Mouse (Mus musculus): ENCODE measurements at regions not wholly inside any gene's neighbourhood (a gene's known extent, or its start where the extent isn't known, plus 50 kb on each side); places are given as distances from the start of the nearest gene placed in this dataset.

- DNase-seq (ENCODE audit: low spot score) = no peak
- Histone ChIP-seq H3K27me3 (ENCODE audit: insufficient read depth, low read length) (no peaks in the 10 kb centered on the region), H3K9me3 (ENCODE audit: low read length) (no peaks in the 10 kb centered on the region), H3K36me3 (ENCODE audit: insufficient read depth, low read length) (no peaks in the 10 kb centered on the region), H3K9ac (replicated peaks; ENCODE audit: low read length, poor library complexity, severe bottlenecking) (no peak overlapping the region), H3K4me2 (ENCODE audit: low read depth, low read length, poor library complexity, severe bottlenecking) (no peak overlapping the region), H3K4me1 (ENCODE audit: insufficient read depth, low read length) (no peaks in the 10 kb centered on the region), H3K27ac (ENCODE audit: low read depth, low read length) (no peak overlapping the region), H3K4me3 (ENCODE audit: low read depth, low read length) (no peak overlapping the region)
- no peak for ATAC-seq (ENCODE audit: low FRiP score)
- 72% methylated on average over 5 of the region's 5 CpGs for WGBS
- no peak for TF ChIP-seq CTCF (IDR thresholded peaks at IDR 0.05)
Observed at GRCm38 (mm10) chr2:79552481-79552880, 82.7 kb upstream of the Itprid2 start.

GRCm38 (mm10) chr2:79555395-79555794, 79.8 kb upstream of the Itprid2 start:
- Histone ChIP-seq H3K27me3 (ENCODE audit: insufficient read depth, low read length) (no peaks in the 10 kb centered on the region), H3K4me2 (ENCODE audit: low read depth, low read length, poor library complexity, severe bottlenecking) (no peak overlapping the region), H3K9me3 (ENCODE audit: low read length) (no peaks in the 10 kb centered on the region), H3K4me1 (ENCODE audit: insufficient read depth, low read length) (no peaks in the 10 kb centered on the region), H3K9ac (replicated peaks; ENCODE audit: low read length, poor library complexity, severe bottlenecking) (no peak overlapping the region), H3K4me3 (ENCODE audit: low read depth, low read length) (no peak overlapping the region), H3K36me3 (ENCODE audit: insufficient read depth, low read length) (no peaks in the 10 kb centered on the region), H3K27ac (ENCODE audit: low read depth, low read length) (no peak overlapping the region)
- ATAC-seq (ENCODE audit: low FRiP score) = no peak
- DNase-seq (ENCODE audit: low spot score) = no peak
- WGBS = 89% methylated on average over 2 of the region's 2 CpGs
- no peak for TF ChIP-seq CTCF (IDR thresholded peaks at IDR 0.05)

- WGBS = 90% methylated on average over 3 of the region's 3 CpGs
- no peak for DNase-seq (ENCODE audit: low spot score)
- H3K27me3 ChIP-seq (ENCODE audit: insufficient read depth, low read length) = no peaks in the 10 kb centered on the region
- no peaks in the 10 kb centered on the region for H3K9me3 ChIP-seq (ENCODE audit: low read length)
- no peak overlapping the region for H3K4me2 ChIP-seq (ENCODE audit: low read depth, low read length, poor library complexity, severe bottlenecking)
- no peak overlapping the region for H3K9ac ChIP-seq (replicated peaks; ENCODE audit: low read length, poor library complexity, severe bottlenecking)
- H3K36me3 ChIP-seq (ENCODE audit: insufficient read depth, low read length) = no peaks in the 10 kb centered on the region
- no peak overlapping the region for H3K4me3 ChIP-seq (ENCODE audit: low read depth, low read length)
- no peak for TF ChIP-seq CTCF (IDR thresholded peaks at IDR 0.05)
- no peak for ATAC-seq (ENCODE audit: low FRiP score)
- no peak overlapping the region for H3K27ac ChIP-seq (ENCODE audit: low read depth, low read length)
- H3K4me1 ChIP-seq (ENCODE audit: insufficient read depth, low read length) = no peaks in the 10 kb centered on the region
Observed at GRCm38 (mm10) chr2:79557361-79557760, 77.8 kb upstream of the Itprid2 start.

- H3K36me3 ChIP-seq (ENCODE audit: insufficient read depth, low read length) = no peaks in the 10 kb centered on the region
- WGBS = 18% methylated on average over 3 of the region's 3 CpGs
Observed at GRCm38 (mm10) chr2:79566280-79566933, 68.7 kb upstream of the Itprid2 start.

GRCm38 (mm10) chr2:79567413-79567934, 67.7 kb upstream of the Itprid2 start:
- no peak for ATAC-seq (ENCODE audit: low FRiP score)
- 66% methylated on average over 3 of the region's 3 CpGs for WGBS

More at GRCm38 (mm10) chr2:79566280-79566933, 68.7 kb upstream of the Itprid2 start:
- H3K27ac ChIP-seq (ENCODE audit: low read depth, low read length) = no peak overlapping the region
- H3K4me1 ChIP-seq (ENCODE audit: insufficient read depth, low read length) = no peaks in the 10 kb centered on the region
- H3K9ac ChIP-seq (replicated peaks; ENCODE audit: low read length, poor library complexity, severe bottlenecking) = no peak overlapping the region
- no peaks in the 10 kb centered on the region for H3K9me3 ChIP-seq (ENCODE audit: low read length)
- H3K4me3 ChIP-seq (ENCODE audit: low read depth, low read length) = no peak overlapping the region
- no peaks in the 10 kb centered on the region for H3K27me3 ChIP-seq (ENCODE audit: insufficient read depth, low read length)
- ATAC-seq (ENCODE audit: low FRiP score) (no peak), DNase-seq (ENCODE audit: low spot score) (no peak)
- H3K4me2 ChIP-seq (ENCODE audit: low read depth, low read length, poor library complexity, severe bottlenecking) = no peak overlapping the region
- no peak for TF ChIP-seq CTCF (IDR thresholded peaks at IDR 0.05)

GRCm38 (mm10) chr2:79569663-79570062, 65.5 kb upstream of the Itprid2 start:
- DNase-seq (ENCODE audit: low spot score) (no peak), ATAC-seq (ENCODE audit: low FRiP score) (no peak)
- no peak overlapping the region for H3K4me3 ChIP-seq (ENCODE audit: low read depth, low read length)
- H3K27ac ChIP-seq (ENCODE audit: low read depth, low read length) = no peak overlapping the region
- H3K27me3 ChIP-seq (ENCODE audit: insufficient read depth, low read length) = no peaks in the 10 kb centered on the region
- no peaks in the 10 kb centered on the region for H3K36me3 ChIP-seq (ENCODE audit: insufficient read depth, low read length)
- no peak for TF ChIP-seq CTCF (IDR thresholded peaks at IDR 0.05)
- H3K4me2 ChIP-seq (ENCODE audit: low read depth, low read length, poor library complexity, severe bottlenecking) = no peak overlapping the region
- H3K9me3 ChIP-seq (ENCODE audit: low read length) = no peaks in the 10 kb centered on the region
- H3K9ac ChIP-seq (replicated peaks; ENCODE audit: low read length, poor library complexity, severe bottlenecking) = no peak overlapping the region
- WGBS = 92% methylated on average over 1 of the region's 1 CpGs
- H3K4me1 ChIP-seq (ENCODE audit: insufficient read depth, low read length) = no peaks in the 10 kb centered on the region

More at GRCm38 (mm10) chr2:79567413-79567934, 67.7 kb upstream of the Itprid2 start:
- Histone ChIP-seq H3K4me3 (ENCODE audit: low read depth, low read length) (no peak overlapping the region), H3K4me1 (ENCODE audit: insufficient read depth, low read length) (no peaks in the 10 kb centered on the region), H3K36me3 (ENCODE audit: insufficient read depth, low read length) (no peaks in the 10 kb centered on the region), H3K9ac (replicated peaks; ENCODE audit: low read length, poor library complexity, severe bottlenecking) (no peak overlapping the region), H3K4me2 (ENCODE audit: low read depth, low read length, poor library complexity, severe bottlenecking) (no peak overlapping the region), H3K27me3 (ENCODE audit: insufficient read depth, low read length) (no peaks in the 10 kb centered on the region), H3K9me3 (ENCODE audit: low read length) (no peaks in the 10 kb centered on the region), H3K27ac (ENCODE audit: low read depth, low read length) (no peak overlapping the region)
- no peak for DNase-seq (ENCODE audit: low spot score)
- no peak for TF ChIP-seq CTCF (IDR thresholded peaks at IDR 0.05)
